Mouse (Mus musculus): ENCODE data around the gene Tas1r1. TPM values are rescaled to one million over a fixed set of nuclear protein-coding genes. Genes with fewer than 3 reads are reported as not detected.

The Tas1r1 gene
- polyA plus RNA-seq, 1 experiment from 2014 or later, result 0.07 TPM

DNA sequence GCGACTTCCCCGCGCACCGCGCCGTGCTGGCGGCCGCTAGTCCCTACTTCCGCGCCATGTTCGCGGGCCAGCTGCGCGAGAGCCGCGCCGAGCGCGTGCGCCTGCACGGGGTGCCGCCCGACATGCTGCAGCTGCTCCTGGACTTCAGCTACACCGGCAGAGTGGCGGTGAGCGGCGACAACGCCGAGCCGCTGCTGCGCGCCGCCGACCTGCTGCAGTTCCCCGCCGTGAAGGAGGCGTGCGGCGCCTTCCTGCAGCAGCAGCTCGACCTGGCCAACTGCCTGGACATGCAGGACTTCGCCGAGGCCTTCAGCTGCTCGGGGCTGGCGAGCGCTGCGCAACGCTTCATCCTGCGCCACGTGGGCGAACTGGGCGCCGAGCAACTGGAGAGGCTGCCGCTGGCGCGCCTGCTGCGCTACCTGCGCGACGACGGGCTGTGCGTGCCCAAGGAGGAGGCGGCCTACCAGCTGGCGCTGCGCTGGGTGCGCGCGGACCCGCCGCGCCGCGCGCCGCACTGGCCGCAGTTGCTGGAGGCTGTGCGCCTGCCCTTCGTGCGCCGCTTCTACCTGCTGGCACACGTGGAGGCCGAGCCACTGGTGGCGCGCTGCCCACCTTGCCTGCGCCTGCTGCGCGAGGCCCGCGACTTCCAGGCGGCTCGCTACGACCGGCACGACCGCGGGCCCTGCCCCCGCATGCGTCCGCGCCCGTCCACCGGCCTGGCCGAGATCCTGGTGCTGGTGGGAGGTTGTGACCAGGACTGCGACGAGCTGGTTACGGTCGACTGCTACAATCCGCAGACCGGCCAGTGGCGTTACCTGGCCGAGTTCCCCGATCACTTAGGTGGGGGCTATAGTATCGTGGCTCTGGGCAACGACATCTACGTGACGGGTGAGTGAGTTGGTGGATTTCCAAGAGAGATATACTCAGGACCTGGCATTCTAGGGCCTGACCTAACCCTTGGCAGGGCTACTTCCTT lies 29.0 kb downstream of the Tas1r1 start:
- peak overlapping the region; percentile 100 for H3K4me2 ChIP-seq
- H3K9ac ChIP-seq, result peak overlapping the region; percentile 73
- peaks cover 70% of the 10 kb centered on the region for H3K4me1 ChIP-seq (replicated peaks)
- no peaks in the 10 kb centered on the region for H3K9me3 ChIP-seq (replicated peaks)
- under 1% methylated on average over 115 of the region's 115 CpGs for WGBS (ENCODE audit: insufficient replicate concordance)
- H3K27me3 ChIP-seq, result peaks cover 27% of the 10 kb centered on the region
- H3K27ac ChIP-seq (replicated peaks), result peak overlapping the region; percentile 86
- H3K4me3 ChIP-seq (replicated peaks), result peak overlapping the region; percentile 81
- ATAC-seq (ENCODE audit: insufficient read depth), result peak; percentile 47
- H3K36me3 ChIP-seq (replicated peaks), result peaks cover 17% of the 10 kb centered on the region

- Histone ChIP-seq H3K4me1 (replicated peaks) (peaks cover 67% of the 10 kb centered on the region), H3K4me2 (peak within 1 kb of the TSS; percentile 100), H3K9me3 (replicated peaks) (no peaks in the 10 kb centered on the region), H3K27ac (replicated peaks) (peak within 1 kb of the TSS; percentile 86), H3K27me3 (peaks cover 27% of the 10 kb centered on the region), H3K9ac (peak within 1 kb of the TSS; percentile 73), H3K36me3 (replicated peaks) (peaks cover 11% of the 10 kb centered on the region), H3K4me3 (replicated peaks) (peak within 1 kb of the TSS; percentile 81)
- peak; percentile 82 for ATAC-seq (ENCODE audit: insufficient read depth)
- under 1% methylated on average over 45 of the region's 45 CpGs for WGBS (ENCODE audit: insufficient replicate concordance)
These were observed 29.7 kb downstream of the Tas1r1 start, which contains the start of gene Klhl21 for GRCm38 (mm10) chr4:152008622-152009075. Gene Klhl21, plus strand, starts transcription at chr4:152008803.

- ATAC-seq (ENCODE audit: insufficient read depth), result no peak
- Histone ChIP-seq H3K27ac (replicated peaks) (peak overlapping the region; percentile 59), H3K4me3 (replicated peaks) (peak overlapping the region; percentile 81), H3K36me3 (replicated peaks) (peaks cover 8% of the 10 kb centered on the region), H3K27me3 (peaks cover 27% of the 10 kb centered on the region), H3K9ac (peak overlapping the region; percentile 73), H3K4me2 (peak overlapping the region; percentile 100), H3K4me1 (replicated peaks) (peaks cover 62% of the 10 kb centered on the region), H3K9me3 (replicated peaks) (no peaks in the 10 kb centered on the region)
- WGBS (ENCODE audit: insufficient replicate concordance), result 2% methylated on average over 14 of the region's 14 CpGs
These were observed 30.2 kb downstream of the Tas1r1 start for GRCm38 (mm10) chr4:152008148-152008500.

GRCm38 (mm10) chr4:152007481-152008147 lies 30.8 kb downstream of the Tas1r1 start:
- H3K4me3 ChIP-seq (replicated peaks), result peak overlapping the region; percentile 81
- no peak for ATAC-seq (ENCODE audit: insufficient read depth)
- 29% methylated on average over 8 of the region's 8 CpGs for WGBS (ENCODE audit: insufficient replicate concordance)
- no peak overlapping the region for H3K9ac ChIP-seq
- peak overlapping the region; percentile 100 for H3K4me2 ChIP-seq
- H3K27me3 ChIP-seq, result peaks cover 27% of the 10 kb centered on the region
- no peak overlapping the region for H3K27ac ChIP-seq (replicated peaks)
- H3K36me3 ChIP-seq (replicated peaks), result peaks cover 8% of the 10 kb centered on the region
- H3K4me1 ChIP-seq (replicated peaks), result peaks cover 57% of the 10 kb centered on the region
- H3K9me3 ChIP-seq (replicated peaks), result no peaks in the 10 kb centered on the region

- ATAC-seq (ENCODE audit: insufficient read depth), result no peak
- Histone ChIP-seq H3K9me3 (replicated peaks) (no peaks in the 10 kb centered on the region), H3K4me3 (replicated peaks) (no peak overlapping the region), H3K9ac (no peak overlapping the region), H3K4me1 (replicated peaks) (peaks cover 50% of the 10 kb centered on the region), H3K27ac (replicated peaks) (no peak overlapping the region), H3K27me3 (peaks cover 27% of the 10 kb centered on the region), H3K36me3 (replicated peaks) (no peaks in the 10 kb centered on the region), H3K4me2 (no peak overlapping the region)
- 53% methylated on average over 3 of the region's 3 CpGs for WGBS (ENCODE audit: insufficient replicate concordance)
These were observed 31.6 kb downstream of the Tas1r1 start for GRCm38 (mm10) chr4:152006812-152007211.

- Histone ChIP-seq H3K27me3 (peaks cover 27% of the 10 kb centered on the region), H3K27ac (replicated peaks) (no peak overlapping the region), H3K9ac (no peak overlapping the region), H3K9me3 (replicated peaks) (no peaks in the 10 kb centered on the region), H3K36me3 (replicated peaks) (no peaks in the 10 kb centered on the region), H3K4me2 (no peak overlapping the region), H3K4me1 (replicated peaks) (peaks cover 44% of the 10 kb centered on the region), H3K4me3 (replicated peaks) (no peak overlapping the region)
- no peak for ATAC-seq (ENCODE audit: insufficient read depth)
- 53% methylated on average over 6 of the region's 6 CpGs for WGBS (ENCODE audit: insufficient replicate concordance)
These were observed 32.2 kb downstream of the Tas1r1 start for GRCm38 (mm10) chr4:152006137-152006536.

GRCm38 (mm10) chr4:152002063-152002462 lies 36.3 kb downstream of the Tas1r1 start:
- 64% methylated on average over 3 of the region's 3 CpGs for WGBS (ENCODE audit: insufficient replicate concordance)

GRCm38 (mm10) chr4:152001335-152001734 lies 37.0 kb downstream of the Tas1r1 start:
- Histone ChIP-seq H3K4me2 (no peak overlapping the region), H3K27me3 (peaks cover 2% of the 10 kb centered on the region), H3K27ac (replicated peaks) (no peak overlapping the region), H3K9ac (no peak overlapping the region), H3K4me1 (replicated peaks) (peaks cover 18% of the 10 kb centered on the region), H3K9me3 (replicated peaks) (no peaks in the 10 kb centered on the region), H3K36me3 (replicated peaks) (no peaks in the 10 kb centered on the region), H3K4me3 (replicated peaks) (no peak overlapping the region)
- ATAC-seq (ENCODE audit: insufficient read depth), result no peak
- 56% methylated on average over 4 of the region's 4 CpGs for WGBS (ENCODE audit: insufficient replicate concordance)

More at GRCm38 (mm10) chr4:152002063-152002462, 36.3 kb downstream of the Tas1r1 start:
- Histone ChIP-seq H3K27me3 (peaks cover 9% of the 10 kb centered on the region), H3K4me3 (replicated peaks) (no peak overlapping the region), H3K9me3 (replicated peaks) (no peaks in the 10 kb centered on the region), H3K36me3 (replicated peaks) (no peaks in the 10 kb centered on the region), H3K4me2 (no peak overlapping the region), H3K27ac (replicated peaks) (no peak overlapping the region), H3K4me1 (replicated peaks) (peaks cover 20% of the 10 kb centered on the region), H3K9ac (no peak overlapping the region)
- no peak for ATAC-seq (ENCODE audit: insufficient read depth)

DNA sequence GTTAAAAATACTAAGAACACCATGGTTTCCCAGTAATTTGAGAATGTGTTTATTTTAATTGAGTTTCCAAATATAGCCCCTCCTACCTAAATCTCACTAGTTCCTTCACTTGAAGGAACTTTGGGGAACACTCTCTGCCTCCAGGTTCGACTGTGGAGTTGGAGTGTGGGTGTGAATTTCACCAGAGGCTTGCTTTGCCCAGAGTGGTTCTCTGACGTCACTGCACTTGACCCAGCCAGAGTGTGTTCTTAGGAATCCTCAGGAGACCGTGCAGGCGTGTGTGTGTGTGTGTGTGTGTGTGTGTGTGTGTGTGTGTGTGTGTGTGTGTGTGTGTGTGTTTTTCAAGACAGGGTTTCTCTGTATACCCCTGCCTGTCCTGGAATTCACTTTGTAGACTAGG lies 37.5 kb downstream of the Tas1r1 start:
- Histone ChIP-seq H3K27me3 (no peaks in the 10 kb centered on the region), H3K27ac (replicated peaks) (no peak overlapping the region), H3K4me2 (no peak overlapping the region), H3K9ac (no peak overlapping the region), H3K4me1 (replicated peaks) (peaks cover 18% of the 10 kb centered on the region), H3K4me3 (replicated peaks) (no peak overlapping the region), H3K36me3 (replicated peaks) (no peaks in the 10 kb centered on the region), H3K9me3 (replicated peaks) (no peaks in the 10 kb centered on the region)
- ATAC-seq (ENCODE audit: insufficient read depth), result no peak
- WGBS (ENCODE audit: insufficient replicate concordance), result 46% methylated on average over 4 of the region's 4 CpGs

DNA sequence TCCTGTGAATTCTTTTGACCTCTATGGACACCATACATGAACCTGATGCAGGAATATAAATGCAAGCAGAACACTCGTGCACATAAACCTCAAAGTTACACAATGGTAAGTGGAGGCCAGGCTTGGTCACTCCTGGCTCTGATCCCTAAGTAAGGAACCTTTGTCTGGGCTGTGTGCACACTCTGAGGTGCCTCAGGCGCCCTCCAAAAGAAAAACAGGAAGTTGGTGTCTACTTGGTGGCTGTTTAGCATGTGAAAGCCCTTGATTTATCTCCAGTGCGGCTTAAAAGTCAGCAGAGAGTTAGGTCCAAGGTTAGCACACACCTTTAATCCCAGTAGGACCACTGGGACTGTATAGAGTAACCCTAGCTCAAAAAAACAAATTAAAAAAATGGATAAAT lies 38.9 kb downstream of the Tas1r1 start:
- Histone ChIP-seq H3K27ac (replicated peaks) (no peak overlapping the region), H3K36me3 (replicated peaks) (no peaks in the 10 kb centered on the region)
- 30% methylated on average over 3 of the region's 3 CpGs for WGBS (ENCODE audit: insufficient replicate concordance)

DNA sequence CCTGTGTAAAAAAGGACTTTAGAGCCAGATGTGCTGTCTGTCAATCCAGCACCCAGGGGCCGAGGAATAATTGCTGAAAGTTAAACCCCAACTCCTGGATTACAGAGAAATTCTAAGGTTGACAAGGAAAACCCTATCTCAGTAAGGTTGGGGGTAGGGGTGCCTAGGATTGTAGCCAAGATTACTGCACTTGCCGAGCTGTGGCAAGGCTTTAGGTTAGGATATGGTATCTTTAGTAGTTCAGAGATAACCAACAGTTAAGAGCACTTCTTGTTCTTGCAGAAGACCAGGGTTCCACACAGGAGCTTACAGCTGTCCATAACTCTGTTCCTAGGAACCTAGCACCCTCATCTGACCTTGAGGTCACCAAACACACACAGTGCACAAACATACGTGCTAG lies 40.7 kb downstream of the Tas1r1 start:
- no peak for ATAC-seq (ENCODE audit: insufficient read depth)
- peaks cover under 1% of the 10 kb centered on the region; the same call in 1 of the 2 replicates for H3K36me3 ChIP-seq (replicated peaks)
- WGBS (ENCODE audit: insufficient replicate concordance), result 34% methylated on average over 3 of the region's 3 CpGs
- H3K9me3 ChIP-seq (replicated peaks), result no peaks in the 10 kb centered on the region
- H3K4me3 ChIP-seq (replicated peaks), result peak overlapping the region; percentile 93
- H3K27me3 ChIP-seq, result peaks cover 28% of the 10 kb centered on the region
- H3K9ac ChIP-seq, result peak overlapping the region; percentile 94
- H3K4me2 ChIP-seq, result peak overlapping the region; percentile 100
- H3K4me1 ChIP-seq (replicated peaks), result peaks cover 42% of the 10 kb centered on the region
- no peak overlapping the region for H3K27ac ChIP-seq (replicated peaks)

More for the DNA sequence above, 38.9 kb downstream of the Tas1r1 start:
- H3K9ac ChIP-seq, result no peak overlapping the region
- H3K27me3 ChIP-seq, result peaks cover 10% of the 10 kb centered on the region
- H3K9me3 ChIP-seq (replicated peaks), result no peaks in the 10 kb centered on the region
- H3K4me3 ChIP-seq (replicated peaks), result no peak overlapping the region
- ATAC-seq (ENCODE audit: insufficient read depth), result no peak
- peaks cover 28% of the 10 kb centered on the region for H3K4me1 ChIP-seq (replicated peaks)
- H3K4me2 ChIP-seq, result no peak overlapping the region

All from liver, embryonic 15.5 days (tissue).